Mouse (Mus musculus): Measurements from ENCODE around the gene Atp13a4.

GRCm38 (mm10) chr16:29435746-29436145, 108.9 kb downstream of the Atp13a4 start:
- TF ChIP-seq CTCF (IDR thresholded peaks at IDR 0.05; ENCODE audit: low read depth, low read length): no peak
- TF ChIP-seq EP300 (IDR thresholded peaks at IDR 0.05; ENCODE audit: insufficient read depth, low read depth, low read length): no peak
